Mouse (Mus musculus) telencephalon, adult 2 months (tissue): ENCODE results near the gene Wfdc1.

Experiments
- DNase-seq: peaks from one replicate; pipeline ENCODE4 v3.0.0-alpha.2; 2011; ENCODE audit warnings: low read depth, low spot score

Wfdc1 gene

GRCm38 (mm10) chr8:119666219-119666951 is at the start of gene Wfdc1:
Wfdc1 (plus strand) TSS chr8:119666365.
- no peak for DNase-seq

DNA sequence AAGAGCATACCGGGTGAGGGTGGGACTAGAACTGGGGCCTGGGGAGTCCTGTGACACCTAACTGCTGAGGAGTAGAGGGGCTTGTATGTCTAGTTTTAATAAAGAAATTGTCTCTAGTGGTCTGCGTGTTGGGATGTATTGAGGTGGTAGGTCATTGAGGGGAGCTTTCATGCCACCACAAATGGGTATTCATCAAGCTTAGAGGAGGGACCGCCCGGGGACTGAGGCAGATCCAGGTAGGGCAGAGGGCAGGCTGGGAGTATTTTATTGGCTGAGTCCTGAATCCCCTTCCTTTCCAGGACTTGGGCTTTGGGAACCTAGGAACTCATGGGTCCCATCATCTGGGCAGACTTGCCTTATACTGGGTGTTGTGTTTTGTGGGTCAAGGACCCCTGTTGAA is 49.4 kb upstream of the Wfdc1 start:
- DNase-seq = no peak

GRCm38 (mm10) chr8:119617586-119617985 is 48.6 kb upstream of the Wfdc1 start:
- no peak for DNase-seq

DNA sequence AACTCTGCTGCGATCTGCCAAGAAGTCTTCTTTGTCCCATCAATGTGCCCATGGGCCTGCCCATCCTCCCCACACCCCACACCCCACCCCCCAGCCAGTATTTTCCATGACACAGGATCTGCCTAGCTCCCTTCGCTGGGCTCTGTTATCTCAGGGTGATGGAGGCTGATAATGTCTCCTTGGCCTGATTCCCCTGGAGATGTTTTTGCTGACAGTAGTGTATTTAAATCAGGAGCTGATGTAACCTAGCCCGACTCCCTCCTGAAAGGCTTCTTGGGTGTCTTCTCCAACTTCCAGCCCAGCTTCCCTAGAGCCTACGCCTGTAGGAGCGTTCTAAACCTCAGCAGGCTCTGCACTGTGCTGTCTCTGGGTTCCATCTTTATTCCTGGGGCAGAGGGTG is 47.3 kb upstream of the Wfdc1 start:
- DNase-seq = no peak

DNA sequence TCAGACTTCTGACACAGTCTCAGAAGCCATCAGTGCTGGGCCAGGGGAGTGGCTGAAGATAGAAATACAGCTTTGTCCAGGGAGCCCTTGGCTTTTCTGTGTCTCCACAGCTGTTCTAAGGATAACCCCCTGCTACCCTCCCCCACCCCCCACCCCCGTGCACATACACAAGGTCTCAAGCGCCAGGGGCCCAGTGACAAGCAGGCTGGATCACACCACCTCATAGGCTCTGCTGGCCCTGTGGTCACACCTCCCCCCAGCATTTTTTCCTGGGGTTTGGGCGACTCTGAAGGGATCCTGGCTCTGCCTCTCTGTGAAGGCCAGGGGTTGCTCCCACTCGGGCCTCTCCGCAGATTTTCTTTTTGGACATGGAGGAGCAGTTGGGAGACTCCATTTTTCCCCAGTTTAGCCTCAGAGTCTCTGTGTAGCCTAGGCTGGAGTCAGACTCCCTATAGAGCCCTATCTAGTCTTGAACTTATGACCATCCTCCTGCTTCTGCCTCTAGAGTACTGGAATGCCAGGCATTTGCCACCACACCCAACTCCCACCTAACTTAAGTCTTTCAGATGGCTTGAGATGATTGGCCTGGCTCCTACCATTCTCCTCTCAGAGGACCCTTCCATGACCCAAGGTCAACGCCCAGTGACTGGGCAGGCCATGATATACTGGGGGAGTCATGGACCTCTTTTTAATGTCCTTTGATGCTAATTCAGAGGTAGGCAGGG is 45.9 kb upstream of the Wfdc1 start:
- no peak for DNase-seq

DNA sequence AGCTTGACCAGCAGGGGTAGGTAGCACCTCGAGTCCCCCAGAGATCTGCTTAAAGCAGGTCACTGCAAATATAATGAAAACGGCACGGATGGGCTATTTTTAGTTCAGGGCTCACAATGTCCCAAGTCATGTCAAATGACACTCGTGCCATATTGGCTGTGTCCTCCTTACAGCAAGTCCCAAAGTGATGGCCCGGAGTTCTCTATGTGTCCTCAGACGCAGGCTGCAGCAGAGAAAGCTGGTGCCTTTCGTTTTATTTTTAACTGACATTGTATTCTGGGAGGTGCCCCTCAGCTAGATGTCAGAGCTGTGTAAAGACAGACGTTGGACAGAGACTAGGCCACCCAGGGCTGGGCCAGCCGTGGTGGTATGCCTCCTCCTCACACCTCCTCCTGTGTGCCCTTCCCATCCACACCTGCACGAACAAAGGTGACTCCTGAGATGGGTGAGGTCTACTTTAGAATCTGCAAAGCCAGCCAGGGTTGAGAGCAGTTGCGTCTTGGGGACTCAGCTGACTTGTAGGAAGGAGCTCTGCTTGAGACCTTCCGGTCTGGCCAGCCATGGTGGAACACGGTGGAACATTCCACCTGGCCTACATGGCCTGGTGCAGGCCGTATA is 45.2 kb upstream of the Wfdc1 start:
- no peak for DNase-seq

- no peak for DNase-seq
These were observed 43.6 kb upstream of the Wfdc1 start for GRCm38 (mm10) chr8:119622555-119622954.

DNA sequence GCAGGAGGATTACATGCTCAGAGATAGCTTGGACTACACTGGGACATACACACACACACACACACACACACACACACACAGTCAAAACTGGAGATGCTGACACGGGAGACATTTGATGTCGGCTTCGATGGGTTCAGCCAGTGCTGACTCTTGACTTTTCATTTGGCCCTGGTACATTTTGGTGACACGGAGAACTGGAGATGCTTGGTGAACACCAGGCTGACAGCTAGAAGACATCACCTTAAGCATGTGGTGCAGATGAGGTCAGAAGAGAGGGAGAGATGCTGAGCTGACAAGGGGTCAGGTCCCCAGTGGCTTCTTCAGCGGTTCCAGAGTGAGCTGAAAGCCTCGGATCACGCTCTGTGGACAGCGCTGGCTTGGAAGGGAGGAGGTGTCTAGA is 43.1 kb upstream of the Wfdc1 start:
- no peak for DNase-seq

DNA sequence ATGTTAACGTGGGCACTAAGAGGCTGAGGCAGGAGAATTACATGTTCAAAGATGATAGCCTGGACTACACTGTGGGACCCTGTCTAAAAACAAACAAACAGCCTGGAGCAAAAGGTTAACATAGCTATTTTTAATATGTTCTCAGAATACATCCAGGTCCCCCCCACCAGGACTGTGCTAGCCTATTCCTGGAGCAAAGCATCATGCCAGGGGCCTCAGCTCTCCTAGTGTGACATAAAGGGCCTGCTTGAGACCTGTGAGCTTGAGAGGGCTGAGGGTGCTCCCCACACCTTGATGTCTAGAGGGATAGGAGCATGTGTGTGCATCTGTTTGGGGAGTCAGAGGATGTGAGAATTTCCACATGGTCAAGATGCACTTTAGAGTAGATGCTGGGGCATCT is 42.4 kb upstream of the Wfdc1 start:
- DNase-seq = no peak

- DNase-seq = no peak
These were observed 41.2 kb upstream of the Wfdc1 start for GRCm38 (mm10) chr8:119624916-119625315.

DNA sequence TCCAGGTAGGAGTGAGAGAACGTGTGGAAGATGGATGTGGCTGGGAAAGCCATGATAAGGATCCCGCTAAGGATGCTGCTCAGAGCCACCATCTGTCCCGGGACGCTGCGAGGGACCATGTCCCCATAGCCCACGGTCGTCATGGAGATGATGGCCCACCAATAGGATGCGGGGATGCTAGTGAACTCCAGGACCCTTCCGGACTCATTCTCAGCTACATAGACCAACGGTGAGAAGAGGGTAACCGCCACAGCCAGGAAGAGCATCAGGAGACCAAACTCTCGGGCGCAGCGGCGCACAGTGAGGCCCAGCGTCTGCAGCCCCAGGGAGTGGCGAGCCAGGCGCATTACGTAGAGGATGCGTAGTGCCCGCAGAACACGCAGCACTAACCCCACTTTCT is 40.4 kb upstream of the Wfdc1 start:
- no peak for DNase-seq

GRCm38 (mm10) chr8:119627199-119627598 is 39.0 kb upstream of the Wfdc1 start:
- no peak for DNase-seq

- no peak for DNase-seq
These were observed 38.4 kb upstream of the Wfdc1 start for GRCm38 (mm10) chr8:119627613-119628359.

DNA sequence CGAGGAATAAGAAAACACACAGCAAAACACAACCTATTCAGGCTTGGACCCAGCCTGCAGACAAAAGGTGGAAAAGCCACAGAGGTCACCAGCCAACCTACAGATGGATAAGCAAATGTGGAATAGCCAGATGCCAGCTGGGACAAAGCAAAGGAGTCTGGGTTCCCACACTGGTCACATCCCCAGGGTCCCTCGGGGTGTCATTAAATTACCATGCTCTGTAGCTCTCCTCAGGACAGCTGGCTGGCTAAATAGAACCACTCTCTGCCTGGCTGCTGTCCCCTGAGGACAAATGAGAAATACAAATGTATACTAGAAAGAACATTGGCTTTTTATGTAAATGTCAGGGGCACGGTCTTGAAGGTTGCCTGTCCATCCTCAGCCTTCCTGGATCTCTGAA is 35.3 kb upstream of the Wfdc1 start:
- no peak for DNase-seq

GRCm38 (mm10) chr8:119632246-119632645 is 33.9 kb upstream of the Wfdc1 start:
- no peak for DNase-seq

DNA sequence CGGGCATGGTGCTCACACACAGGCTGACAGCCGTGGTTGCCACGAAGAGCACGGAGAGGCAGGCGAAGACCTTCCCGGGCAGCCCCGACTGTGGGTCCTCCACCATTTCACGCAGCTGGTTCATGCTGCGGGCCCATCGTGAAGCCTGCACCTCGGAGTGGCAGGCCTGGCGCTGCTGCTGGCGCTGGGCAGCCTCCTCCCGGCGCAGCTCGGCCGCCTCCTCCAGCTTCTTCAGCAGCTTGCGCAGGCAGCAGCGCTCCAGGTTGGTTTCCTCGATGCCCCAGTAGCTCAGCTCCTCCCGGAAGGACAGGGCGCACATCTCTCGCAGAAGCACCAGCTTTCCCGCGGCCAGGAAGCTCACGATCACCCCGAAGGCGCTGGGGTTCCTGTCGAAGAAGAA is 33.3 kb upstream of the Wfdc1 start:
- DNase-seq = no peak

- no peak for DNase-seq
These were observed 31.4 kb upstream of the Wfdc1 start for GRCm38 (mm10) chr8:119634616-119635336.

DNA sequence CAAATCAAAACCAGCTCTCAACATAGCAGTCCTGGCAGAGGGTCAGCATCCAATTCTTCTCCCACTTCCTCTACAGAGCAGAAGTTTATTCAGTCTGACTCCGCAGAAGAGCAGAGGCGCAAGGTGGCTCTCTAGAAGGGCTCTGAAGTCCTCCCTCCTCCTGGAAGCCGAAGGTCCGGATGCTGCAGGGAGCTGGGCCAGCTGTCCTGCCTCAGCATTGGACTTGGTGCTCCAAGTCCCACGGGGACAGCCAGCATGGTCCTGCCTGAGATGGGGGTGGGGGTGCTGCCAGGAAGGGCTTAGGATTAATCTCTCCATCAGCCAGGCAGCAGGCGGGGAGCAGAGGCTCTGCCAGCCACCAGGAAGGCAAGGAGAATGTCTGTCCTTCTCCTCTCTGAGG is 30.8 kb upstream of the Wfdc1 start, which contains the start of gene Kcng4:
Gene Kcng4, minus strand, starts transcription at position 303 of the 400 bp plus-strand sequence.
- DNase-seq = no peak

- DNase-seq = no peak
These were observed 30.2 kb upstream of the Wfdc1 start for GRCm38 (mm10) chr8:119635958-119636357.

DNA sequence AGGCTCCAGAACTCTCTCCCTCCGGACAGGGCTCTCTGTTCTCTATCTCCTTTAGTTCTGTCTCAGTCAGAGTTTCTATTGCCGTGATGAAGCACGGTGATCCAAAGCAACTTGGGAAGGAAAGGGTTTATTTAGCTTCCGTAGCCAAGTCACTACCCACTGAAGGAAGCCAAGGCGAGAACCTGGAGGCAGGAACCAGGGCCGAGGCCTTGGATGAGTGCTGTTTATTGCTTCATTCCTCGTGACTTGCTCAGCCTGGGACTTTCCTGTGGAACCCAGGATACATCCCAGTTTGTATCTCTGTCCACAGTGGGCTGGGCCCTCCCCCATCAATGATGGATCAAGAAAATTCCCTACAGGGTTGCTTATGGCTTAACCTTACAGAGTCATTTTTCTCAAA is 29.4 kb upstream of the Wfdc1 start:
- no peak for DNase-seq

GRCm38 (mm10) chr8:119637381-119637780 is 28.8 kb upstream of the Wfdc1 start:
- DNase-seq = no peak
